ENCODE assay signal across 8 mouse cellular contexts in genomic region chr16:32646014-32646413, GRCm38 (mm10). TPM values are rescaled to one million over a fixed set of nuclear protein-coding genes. Genes with fewer than 3 reads are reported as not detected.
A peak's percentile ranks its signal among the peaks of the same experiment; 100 is the strongest.
DNase-seq lines count a peak whose midpoint lies in the region; ATAC-seq and TF ChIP-seq lines count a peak whose summit lies in the region.

No protein-coding gene starts in this region.

- 78% methylated on average over 9 of the region's 9 CpGs for WGBS in embryonic facial prominence, embryonic 13.5 days
- 87% methylated on average over 9 of the region's 9 CpGs for WGBS in hindbrain, embryonic 16.5 days
- WGBS in midbrain, embryonic 16.5 days, result 87% methylated on average over 9 of the region's 9 CpGs

- 0 out of 2 replicates have a peak, but pooled peaks cover 3% of the 10 kb centered on the region for H3K36me3 ChIP-seq in embryonic facial prominence, embryonic 13.5 days
- H3K36me3 ChIP-seq in hindbrain, embryonic 16.5 days (ENCODE audit: control insufficient read depth, insufficient read depth, low read length), result no peaks in the 10 kb centered on the region
- H3K36me3 ChIP-seq in midbrain, embryonic 16.5 days (ENCODE audit: control insufficient read depth, insufficient read depth, low read length), result no peaks in the 10 kb centered on the region

- peak overlapping the region; percentile 85 for H3K4me3 ChIP-seq in layer of hippocampus, adult 2 months
- H3K4me3 ChIP-seq in embryonic facial prominence, embryonic 13.5 days, result peak overlapping the region; percentile 90
- H3K4me3 ChIP-seq in hindbrain, embryonic 16.5 days (ENCODE audit: low read length), result peak overlapping the region; percentile 96
- H3K4me3 ChIP-seq in midbrain, embryonic 16.5 days (ENCODE audit: low read depth, low read length), result peak overlapping the region; percentile 95

- peak overlapping the region; percentile 91; the same call in 1 of the 2 replicates for H3K27ac ChIP-seq in layer of hippocampus, adult 2 months
- 0 out of 2 replicates have a peak overlapping the region, but pooled peaks have one; percentile 48 for H3K27ac ChIP-seq in embryonic facial prominence, embryonic 13.5 days
- H3K27ac ChIP-seq in hindbrain, embryonic 16.5 days (ENCODE audit: low read depth, low read length), result no peak overlapping the region
- no peak overlapping the region for H3K27ac ChIP-seq in midbrain, embryonic 16.5 days (ENCODE audit: low read length)

- no peak for TF ChIP-seq CTCF in layer of hippocampus, adult 2 months (conservative IDR thresholded peaks at IDR 0.05)

- H3K9ac ChIP-seq in embryonic facial prominence, embryonic 13.5 days, result 0 out of 2 replicates have a peak overlapping the region, but pooled peaks have one; percentile 91
- H3K9ac ChIP-seq in hindbrain, embryonic 16.5 days (ENCODE audit: low read depth, low read length), result no peak overlapping the region
- H3K9ac ChIP-seq in midbrain, embryonic 16.5 days (ENCODE audit: low read depth, low read length), result peak overlapping the region; percentile 90; the same call in 1 of the 2 replicates

- H3K4me1 ChIP-seq in embryonic facial prominence, embryonic 13.5 days, result peaks cover 30% of the 10 kb centered on the region
- peaks cover 20% of the 10 kb centered on the region for H3K4me1 ChIP-seq in hindbrain, embryonic 16.5 days (ENCODE audit: control insufficient read depth, insufficient read depth, low read depth, low read length)
- H3K4me1 ChIP-seq in midbrain, embryonic 16.5 days (ENCODE audit: control insufficient read depth, insufficient read depth, low read length), result peaks cover 18% of the 10 kb centered on the region

- no peak for DNase-seq in layer of hippocampus, adult 2 months (ENCODE audit: low spot score in 2 of 2)
- no peak for DNase-seq in layer of hippocampus, adult 11-12 months (ENCODE audit: low spot score)
- DNase-seq in adrenal gland, adult 2 months, result no peak
- no peak for DNase-seq in cerebellum, postnatal 4 days (ENCODE audit: low spot score in 2 of 2)
- DNase-seq in layer of hippocampus, postnatal 10 days (ENCODE audit: low spot score in 2 of 2), result no peak

- H3K9me3 ChIP-seq in embryonic facial prominence, embryonic 13.5 days, result no peaks in the 10 kb centered on the region
- H3K9me3 ChIP-seq in hindbrain, embryonic 16.5 days (ENCODE audit: control insufficient read depth, low read length), result no peaks in the 10 kb centered on the region
- H3K9me3 ChIP-seq in midbrain, embryonic 16.5 days (replicated peaks; ENCODE audit: control insufficient read depth, low read length, poor library complexity, severe bottlenecking), result no peaks in the 10 kb centered on the region

- no peaks in the 10 kb centered on the region for H3K27me3 ChIP-seq in embryonic facial prominence, embryonic 13.5 days
- H3K27me3 ChIP-seq in hindbrain, embryonic 16.5 days (replicated peaks; ENCODE audit: control insufficient read depth, insufficient read depth, low read length), result no peaks in the 10 kb centered on the region
- no peaks in the 10 kb centered on the region for H3K27me3 ChIP-seq in midbrain, embryonic 16.5 days (ENCODE audit: control insufficient read depth, insufficient read depth, low read depth, low read length)

- no peak for ATAC-seq in embryonic facial prominence, embryonic 13.5 days (ENCODE audit: insufficient number of reproducible peaks, insufficient read depth, low FRiP score, low TSS enrichment, low read depth)
- no peak for ATAC-seq in hindbrain, embryonic 16.5 days
- ATAC-seq in midbrain, embryonic 16.5 days, result no peak

- H3K4me2 ChIP-seq in embryonic facial prominence, embryonic 13.5 days, result peak overlapping the region; percentile 89
- peak overlapping the region; percentile 82 for H3K4me2 ChIP-seq in hindbrain, embryonic 16.5 days (ENCODE audit: low read length)
- H3K4me2 ChIP-seq in midbrain, embryonic 16.5 days (ENCODE audit: low read length), result peak overlapping the region; percentile 57

RNA-seq across cellular contexts. Expression of gene Tnk2, which starts 2.3 kb away (rescaled TPM):
- total RNA-seq in layer of hippocampus, adult 2 months (2021), result 100 to 1,000 TPM; 210 to 212 TPM
- polyA plus RNA-seq in embryonic facial prominence, embryonic 13.5 days (2015; fragmentation: Nextera tagmentation; extraction: Ambion mirVana), result 12.7 and 13.3 TPM in 2 replicates
- polyA plus RNA-seq in hindbrain, embryonic 16.5 days (2015; fragmentation: Nextera tagmentation; extraction: Ambion mirVana), result 19.3 and 22.6 TPM in 2 replicates
- 19.0 and 21.6 TPM in 2 replicates for polyA plus RNA-seq in midbrain, embryonic 16.5 days (2015; fragmentation: Nextera tagmentation; extraction: Ambion mirVana)
- total RNA-seq in adrenal gland, adult 2 months (2021), result 10 to 100 TPM; 26.5 to 47.4 TPM
- 100 and 110 TPM in 2 replicates for polyA plus RNA-seq in adrenal gland, adult 2 months (2012; rRNA removed)
- total RNA-seq in layer of hippocampus, postnatal 10 days (2021), result 100 to 1,000 TPM; 114 to 128 TPM

RNA-seq across cellular contexts. Expression of gene Tfrc, which starts 37.3 kb away (rescaled TPM):
- total RNA-seq in layer of hippocampus, adult 2 months (2021), result 10 to 100 TPM; 70.3 to 72.3 TPM
- 20.8 and 21.4 TPM in 2 replicates for polyA plus RNA-seq in embryonic facial prominence, embryonic 13.5 days (2015; fragmentation: Nextera tagmentation; extraction: Ambion mirVana)
- 26.3 and 36.5 TPM in 2 replicates for polyA plus RNA-seq in hindbrain, embryonic 16.5 days (2015; fragmentation: Nextera tagmentation; extraction: Ambion mirVana)
- polyA plus RNA-seq in midbrain, embryonic 16.5 days (2015; fragmentation: Nextera tagmentation; extraction: Ambion mirVana), result 33.3 and 40.5 TPM in 2 replicates
- 10 to 100 TPM; 25.5 to 62.9 TPM for total RNA-seq in adrenal gland, adult 2 months (2021)
- polyA plus RNA-seq in adrenal gland, adult 2 months (2012; rRNA removed), result 0.99 and 1.2 TPM in 2 replicates
- 100 to 1,000 TPM in 1 of 2 experiments, 10 to 100 TPM in 1; 97.9 to 112 TPM for total RNA-seq in layer of hippocampus, postnatal 10 days (2021)

Comparison
In these comparisons a context has a peak if more than half of its experiments do, and no peak if none do; other contexts are left out.
1. H3K27ac ChIP-seq: peak in layer of hippocampus, adult 2 months (single experiment) and embryonic facial prominence, embryonic 13.5 days (single experiment); none in hindbrain, embryonic 16.5 days (single experiment) and midbrain, embryonic 16.5 days (single experiment).
2. RNA of gene Tfrc, which starts 37.3 kb away (polyA plus RNA-seq): 33.3 to 40.5 TPM in midbrain, embryonic 16.5 days, 26.3 to 36.5 TPM in hindbrain, embryonic 16.5 days and 20.8 to 21.4 TPM in embryonic facial prominence, embryonic 13.5 days; 0.99 to 1.2 TPM in adrenal gland, adult 2 months; every median in the first group is over 10 times any median in the second.
3. Peak in every context shown above with its lines, with median percentiles within 50 percentile points of each other: H3K4me3 ChIP-seq and H3K4me2 ChIP-seq.